Mouse (Mus musculus) midbrain, embryonic 16.5 days (tissue): ENCODE measurements around the gene Arhgdig. TPM values are rescaled to one million over a fixed set of nuclear protein-coding genes. Genes with fewer than 3 reads are reported as not detected.
A peak's percentile ranks its signal among the peaks of the same experiment; 100 is the strongest.

Experiments
- ATAC-seq: fragments of 200-750 bp; cut with Nextera tagmentation; 2 replicates; pipeline ENCODE4 v1.8.0; 2017; ENCODE audit warnings: moderate TSS enrichment
- H3K27ac ChIP-seq: fragments of 300-500 bp; sonication (generic); 2 replicates; pipeline ENCODE4 v1.5.1; 2014; ENCODE audit warnings: mild to moderate bottlenecking, low read length, mixed read lengths
- H3K27me3 ChIP-seq: fragments of 300-500 bp; sonication (generic); 2 replicates; pipeline ENCODE4 v1.6.1; 2014; ENCODE audit warnings: low read depth, low read length, mixed read lengths; ENCODE audit not compliant: control insufficient read depth, insufficient read depth
- H3K36me3 ChIP-seq: fragments of 300-500 bp; sonication (generic); 2 replicates; pipeline ENCODE4 v1.6.1; 2014; ENCODE audit warnings: mild to moderate bottlenecking, low read length, moderate library complexity, mixed read lengths; ENCODE audit not compliant: control insufficient read depth, insufficient read depth
- H3K4me1 ChIP-seq: fragments of 300-500 bp; sonication (generic); 2 replicates; pipeline ENCODE4 v1.6.1; 2014; ENCODE audit warnings: mild to moderate bottlenecking, low read length, mixed read lengths; ENCODE audit not compliant: control insufficient read depth, insufficient read depth
- H3K4me2 ChIP-seq: fragments of 300-500 bp; sonication (generic); 2 replicates; pipeline ENCODE4 v1.6.1; 2014; ENCODE audit warnings: mild to moderate bottlenecking, low read length, mixed read lengths
- H3K4me3 ChIP-seq: fragments of 300-500 bp; sonication (generic); 2 replicates; pipeline ENCODE4 v1.5.1; 2014; ENCODE audit warnings: low read depth, mild to moderate bottlenecking, low read length, moderate library complexity, mixed read lengths
- H3K9ac ChIP-seq: fragments of 300-500 bp; sonication (generic); 2 replicates; pipeline ENCODE4 v1.6.1; 2014; ENCODE audit warnings: low read depth, low read length, mixed read lengths
- H3K9me3 ChIP-seq: fragments of 300-500 bp; sonication (generic); replicated peaks from 2 replicates; pipeline ENCODE4 v1.6.1; 2014; ENCODE audit warnings: mild to moderate bottlenecking, low read length, mixed read lengths; ENCODE audit not compliant: control insufficient read depth, poor library complexity, severe bottlenecking
- WGBS: fragments of 180-500 bp; shearing (Covaris S2); extraction: QIAGEN DNeasy Blood & Tissue Kit; methylation state at CpG from one replicate; pipeline ENCODE4 v1.1.7; 2014; 5-methylcytosine and 5-hydroxymethylcytosine counted together
- polyA plus RNA-seq: library from polyadenylated mRNA; unstranded; fragments of >200 nt; fragmentation: Nextera tagmentation; extraction: Ambion mirVana; gene quantifications from 2 replicates; pipeline ENCODE4 v1.2.1, GENCODE M21; 2015

The Arhgdig gene
- polyA plus RNA-seq: 131 and 182 TPM in 2 replicates

DNA sequence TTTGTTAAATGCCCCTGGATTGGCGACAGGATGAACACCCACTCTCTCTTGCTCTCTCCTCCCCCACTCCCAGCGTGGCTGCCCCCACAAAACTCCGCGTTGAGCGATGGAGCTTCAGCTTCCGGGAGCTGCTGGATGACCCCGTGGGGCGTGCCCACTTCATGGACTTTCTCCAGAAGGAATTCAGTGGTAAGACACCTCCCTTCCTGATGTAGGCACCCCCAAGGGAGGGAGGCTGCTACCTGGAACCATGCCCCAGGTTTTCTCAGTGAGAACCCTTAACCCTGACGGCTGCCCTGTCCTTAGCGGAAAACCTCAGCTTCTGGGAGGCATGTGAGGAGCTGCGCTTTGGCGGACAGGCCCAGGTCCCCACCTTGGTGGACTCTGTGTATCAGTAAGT lies at the start of gene Arhgdig:
Arhgdig (minus strand) TSS at position 101 of the 400 bp plus-strand sequence.
- H3K4me2 ChIP-seq: no peak within 1 kb of the TSS
- no peak for ATAC-seq
- H3K9ac ChIP-seq: no peak within 1 kb of the TSS
- 88% methylated on average over 12 of the region's 12 CpGs for WGBS
- H3K27ac ChIP-seq: no peak within 1 kb of the TSS
- H3K4me3 ChIP-seq: no peak within 1 kb of the TSS
- H3K4me1 ChIP-seq: peaks cover 5% of the 10 kb centered on the region; the same call in 1 of the 2 replicates
- peaks cover 11% of the 10 kb centered on the region for H3K27me3 ChIP-seq
- no peaks in the 10 kb centered on the region for H3K9me3 ChIP-seq
- no peaks in the 10 kb centered on the region; the same call in 1 of the 2 replicates for H3K36me3 ChIP-seq

DNA sequence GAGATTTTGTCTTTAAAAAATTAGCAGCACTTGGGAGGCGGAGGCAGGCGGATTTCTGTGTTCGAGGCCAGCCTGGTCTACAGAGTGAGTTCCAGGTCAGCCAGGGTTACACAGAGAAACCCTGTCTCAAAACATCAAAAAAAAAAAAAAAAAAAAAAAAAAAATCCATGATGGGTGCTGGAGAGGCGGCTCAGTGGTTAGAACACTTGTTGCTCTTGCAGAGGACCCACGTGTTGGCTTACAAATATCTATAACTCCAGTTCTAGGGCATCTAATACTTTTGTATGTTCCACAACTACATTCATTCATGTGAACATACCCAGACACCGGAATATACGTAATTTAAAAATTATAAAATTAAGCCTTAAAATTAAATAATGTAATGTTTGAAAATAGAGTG lies 47.7 kb upstream of the Arhgdig start:
- WGBS: 98% methylated on average over 7 of the region's 7 CpGs
- Histone ChIP-seq H3K4me3 (no peak overlapping the region), H3K27me3 (no peaks in the 10 kb centered on the region), H3K27ac (no peak overlapping the region), H3K9ac (no peak overlapping the region), H3K4me1 (peaks cover 16% of the 10 kb centered on the region), H3K4me2 (no peak overlapping the region), H3K36me3 (peaks cover 7% of the 10 kb centered on the region; the same call in 1 of the 2 replicates), H3K9me3 (no peaks in the 10 kb centered on the region)
- ATAC-seq: no peak

DNA sequence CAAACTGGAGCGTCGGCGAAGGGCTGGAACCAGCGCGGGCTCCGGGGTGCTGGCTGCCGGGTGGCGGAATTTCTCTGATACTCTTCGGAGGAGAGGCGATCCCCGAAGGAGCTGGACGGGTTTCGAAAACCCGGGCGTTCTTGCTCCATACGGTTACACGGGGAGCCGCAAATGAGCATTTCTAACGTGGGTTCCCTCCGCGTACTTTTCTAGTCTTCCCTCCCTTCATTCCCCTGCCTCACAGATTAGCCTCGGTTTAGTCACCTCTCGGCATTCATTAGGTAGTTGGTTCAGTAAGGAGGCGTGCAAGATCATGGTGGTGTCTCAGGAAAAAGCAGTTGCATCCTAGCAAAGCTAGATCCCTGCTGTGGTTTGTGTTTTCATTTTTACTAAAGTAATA lies 45.8 kb upstream of the Arhgdig start:
- H3K4me1 ChIP-seq: peaks cover 16% of the 10 kb centered on the region
- peak overlapping the region; percentile 91 for H3K4me2 ChIP-seq
- peak overlapping the region; percentile 94 for H3K9ac ChIP-seq
- H3K27me3 ChIP-seq: no peaks in the 10 kb centered on the region; the same call in 1 of the 2 replicates
- peak overlapping the region; percentile 97 for H3K4me3 ChIP-seq
- H3K36me3 ChIP-seq: 0 out of 2 replicates have a peak, but pooled peaks cover 2% of the 10 kb centered on the region
- under 1% methylated on average over 24 of the region's 24 CpGs for WGBS
- no peaks in the 10 kb centered on the region for H3K9me3 ChIP-seq
- no peak for ATAC-seq
- H3K27ac ChIP-seq: peak overlapping the region; percentile 98

DNA sequence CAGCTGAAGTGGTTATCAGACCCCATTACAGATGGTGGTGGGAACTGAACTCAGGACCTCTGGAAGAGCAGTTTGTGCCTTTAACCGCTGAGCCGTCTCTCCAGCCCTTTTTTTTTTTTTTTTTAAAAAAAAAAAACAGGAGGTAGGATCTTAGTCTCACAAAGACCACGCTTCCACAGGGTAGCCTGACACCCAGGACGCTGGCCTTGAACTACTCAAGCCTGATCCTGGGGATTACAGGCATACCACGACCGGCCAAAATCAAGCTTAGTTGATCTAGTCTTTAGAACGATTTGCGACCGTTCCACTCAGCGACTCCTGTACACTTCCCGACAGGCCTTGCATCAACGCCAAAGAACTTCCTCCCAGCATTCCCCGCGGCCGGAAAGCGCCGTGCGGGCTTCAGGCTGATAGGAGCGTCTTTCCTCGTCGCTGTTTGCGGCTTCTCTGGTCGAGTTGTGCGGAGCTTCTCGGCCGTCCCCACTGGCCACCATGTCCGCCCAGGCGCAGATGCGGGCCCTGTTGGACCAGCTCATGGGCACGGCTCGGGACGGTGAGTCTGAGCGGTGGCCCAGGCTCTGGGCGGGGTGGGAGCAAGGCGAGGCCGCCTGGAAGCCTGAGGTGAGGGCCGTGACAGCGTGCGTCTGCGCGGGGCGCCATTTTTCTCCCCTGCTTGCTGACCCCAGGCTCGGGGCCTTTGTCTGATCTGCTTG lies 45.1 kb upstream of the Arhgdig start, which contains the start of gene Luc7l:
Luc7l (plus strand) TSS at position 358 of the 713 bp plus-strand sequence.
- Histone ChIP-seq H3K9ac (peak within 1 kb of the TSS; percentile 94), H3K4me3 (peak within 1 kb of the TSS; percentile 97), H3K4me2 (peak within 1 kb of the TSS; percentile 91), H3K27ac (peak within 1 kb of the TSS; percentile 98), H3K9me3 (no peaks in the 10 kb centered on the region), H3K27me3 (no peaks in the 10 kb centered on the region; the same call in 1 of the 2 replicates), H3K36me3 (no peaks in the 10 kb centered on the region), H3K4me1 (peaks cover 16% of the 10 kb centered on the region)
- under 1% methylated on average over 43 of the region's 43 CpGs for whole genome bisulfite sequencing
- peak; percentile 97 for ATAC-seq

DNA sequence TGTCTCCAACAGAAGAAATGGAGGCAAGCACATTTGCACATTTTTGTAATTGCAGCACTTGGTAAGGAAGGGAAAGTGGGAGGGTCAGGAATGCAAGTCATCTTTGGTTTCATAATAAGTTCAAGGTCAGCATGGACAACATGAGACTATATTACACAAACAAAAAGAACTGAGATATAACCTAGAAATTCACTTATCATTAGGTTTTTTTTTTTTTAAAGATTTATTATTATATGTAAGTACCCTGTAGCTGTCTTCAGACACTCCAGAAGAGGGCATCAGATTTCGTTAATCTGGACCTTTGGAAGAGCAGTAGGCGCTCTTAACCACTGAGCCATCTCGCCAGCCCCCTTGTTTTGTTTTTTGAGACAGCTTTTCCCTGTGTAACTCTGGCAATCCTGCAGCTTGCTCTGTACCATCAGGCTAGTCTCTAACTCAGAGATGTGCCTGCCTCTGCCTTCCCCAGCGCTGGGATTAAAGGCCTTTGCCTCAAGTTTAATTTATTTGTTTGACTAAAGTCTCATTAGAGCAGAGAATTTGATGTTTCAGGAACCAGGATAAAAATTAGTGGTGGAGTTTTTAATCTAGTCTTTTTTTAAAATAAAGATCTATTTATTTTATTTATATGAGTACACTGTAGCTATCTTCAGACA lies 44.4 kb upstream of the Arhgdig start:
- Histone ChIP-seq H3K9ac (no peak overlapping the region), H3K4me3 (peak overlapping the region; percentile 97), H3K36me3 (no peaks in the 10 kb centered on the region), H3K27ac (peak overlapping the region; percentile 98), H3K4me1 (peaks cover 16% of the 10 kb centered on the region), H3K9me3 (no peaks in the 10 kb centered on the region), H3K4me2 (peak overlapping the region; percentile 91), H3K27me3 (no peaks in the 10 kb centered on the region; the same call in 1 of the 2 replicates)
- WGBS: 55% methylated on average over 4 of the region's 4 CpGs
- no peak for ATAC-seq

DNA sequence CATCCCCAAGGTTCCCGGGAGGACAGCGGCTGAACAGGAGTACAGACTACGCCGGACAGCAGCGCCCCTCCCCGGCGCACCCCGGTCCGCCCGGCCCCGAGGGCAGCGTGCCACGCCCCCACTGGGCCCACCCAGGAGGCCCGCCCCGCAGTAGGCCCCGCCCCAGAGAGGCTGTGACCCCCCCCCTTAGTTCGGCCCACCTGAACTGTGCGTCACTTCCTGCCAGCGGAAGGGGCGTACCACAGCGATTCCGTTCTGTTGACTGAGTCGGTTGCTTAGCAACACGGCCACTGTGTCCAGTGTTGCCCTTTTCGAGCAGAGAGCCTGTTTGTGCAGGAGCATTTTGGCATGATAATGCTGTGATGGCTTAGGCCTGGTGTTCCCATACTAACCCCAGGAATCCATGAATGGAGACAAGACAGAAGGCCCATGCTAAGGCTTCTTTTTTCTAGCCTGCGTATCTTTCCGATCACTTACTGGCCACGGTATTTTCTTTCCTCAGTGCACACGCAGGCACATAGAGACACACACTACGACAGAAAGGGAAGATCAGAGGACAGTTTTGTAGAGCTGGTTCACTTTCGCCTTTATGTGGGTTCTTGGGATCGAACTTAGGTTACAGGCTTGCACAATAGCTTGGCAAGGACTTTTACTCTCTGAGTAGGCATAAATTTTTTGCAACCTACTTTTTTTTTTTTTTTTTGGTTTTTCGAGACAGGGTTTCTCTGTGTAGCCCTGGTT lies 36.7 kb upstream of the Arhgdig start, which contains the start of gene Fam234a:
Fam234a (minus strand) TSS at position 142 of the 741 bp plus-strand sequence.
- Histone ChIP-seq H3K4me2 (peak within 1 kb of the TSS; percentile 87), H3K36me3 (no peaks in the 10 kb centered on the region), H3K27ac (peak within 1 kb of the TSS; percentile 87), H3K9me3 (no peaks in the 10 kb centered on the region), H3K4me3 (peak within 1 kb of the TSS; percentile 81), H3K27me3 (no peaks in the 10 kb centered on the region; the same call in 1 of the 2 replicates), H3K4me1 (peaks cover 15% of the 10 kb centered on the region), H3K9ac (peak within 1 kb of the TSS; percentile 84)
- WGBS: 5% methylated on average over 33 of the region's 33 CpGs
- peak; percentile 97 for ATAC-seq

DNA sequence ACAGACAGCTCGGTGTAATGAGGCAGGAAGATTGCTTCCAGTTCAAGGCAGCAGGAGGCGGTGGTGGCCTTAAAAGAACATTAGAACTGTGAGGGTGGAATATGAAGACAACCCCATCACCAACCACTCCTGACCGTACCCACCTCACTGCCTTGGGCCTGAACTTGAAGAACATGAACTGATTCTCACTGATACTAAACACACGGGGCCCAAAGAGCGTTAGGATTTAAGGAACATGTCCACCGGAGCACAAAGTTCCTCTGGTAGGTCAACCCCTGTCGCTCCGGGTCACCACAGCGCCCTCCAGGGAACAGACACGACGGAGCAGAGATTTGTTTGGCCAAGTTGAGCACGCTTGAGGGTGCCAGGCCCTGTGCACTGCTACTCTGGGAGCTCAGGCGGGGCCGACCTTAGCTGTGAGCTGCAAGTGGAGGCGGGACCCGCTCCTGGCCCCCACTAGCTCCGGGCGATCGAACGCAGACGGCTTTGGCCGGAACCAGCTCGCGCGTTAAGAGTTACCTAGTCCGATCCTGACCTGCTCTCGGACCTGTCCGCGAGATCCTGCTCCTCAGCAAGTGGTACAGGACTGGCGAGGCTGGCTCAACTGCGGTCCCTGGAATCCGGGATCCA lies 36.0 kb upstream of the Arhgdig start:
- Histone ChIP-seq H3K4me2 (peak overlapping the region; percentile 87), H3K27ac (peak overlapping the region; percentile 87), H3K4me1 (peaks cover 15% of the 10 kb centered on the region), H3K4me3 (peak overlapping the region; percentile 81), H3K36me3 (no peaks in the 10 kb centered on the region), H3K9ac (peak overlapping the region; percentile 84), H3K27me3 (no peaks in the 10 kb centered on the region), H3K9me3 (no peaks in the 10 kb centered on the region)
- ATAC-seq: peak; percentile 86
- WGBS: 0% methylated on average over 32 of the region's 32 CpGs

DNA sequence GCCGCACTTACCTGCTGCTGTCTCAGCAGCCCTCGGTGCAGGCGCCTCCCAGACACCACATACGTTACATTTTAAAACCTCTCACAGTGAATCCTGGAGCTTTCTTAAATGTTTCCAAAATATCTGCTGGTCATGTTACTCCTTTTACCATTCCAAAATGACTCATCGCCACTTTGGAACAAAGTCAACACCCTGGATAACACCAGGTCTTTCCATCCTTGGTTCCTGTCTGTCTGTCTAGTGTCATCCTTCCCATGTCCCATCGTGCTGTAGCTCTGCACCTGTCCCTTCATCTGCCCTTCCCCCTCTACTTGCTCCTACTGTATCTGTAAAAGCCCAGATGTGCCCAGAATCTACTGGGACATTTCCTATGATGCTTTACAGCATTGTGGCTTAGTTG lies 33.4 kb upstream of the Arhgdig start:
- no peak overlapping the region for H3K27ac ChIP-seq
- H3K4me2 ChIP-seq: no peak overlapping the region
- H3K36me3 ChIP-seq: no peaks in the 10 kb centered on the region
- H3K9ac ChIP-seq: no peak overlapping the region
- no peaks in the 10 kb centered on the region for H3K9me3 ChIP-seq
- no peak for ATAC-seq
- WGBS: 84% methylated on average over 6 of the region's 6 CpGs
- no peaks in the 10 kb centered on the region for H3K27me3 ChIP-seq
- H3K4me1 ChIP-seq: peaks cover 15% of the 10 kb centered on the region
- H3K4me3 ChIP-seq: no peak overlapping the region
